ENCODE assay signal across 20 mouse cellular contexts in genomic region chr7:134527351-134527750, GRCm38 (mm10).
DNase-seq lines count a peak whose midpoint lies in the region; ATAC-seq lines count a peak whose summit lies in the region.
"Had no signal": no experiment of that assay in that cellular context is flagged by ENCODE, and none has a peak within 500 bp of the region (broad histone marks: within the 10 kb centered on the region; RNA-seq: fewer than 3 reads in every experiment).

No protein-coding gene starts in this region.

- peak; percentile 5 for DNase-seq in gastrocnemius, adult 18-20 months (ENCODE audit: low spot score)
- DNase-seq in gastrocnemius, postnatal 14 days: no peak
- peak; percentile 12 to 17 for DNase-seq in heart, postnatal 10 days
- DNase-seq in urinary bladder, postnatal 14 days (ENCODE audit: low spot score): peak; percentile 4
- no peak for DNase-seq in urinary bladder, postnatal 4 days (ENCODE audit: low spot score in 2 of 2)
- peak; percentile 33 for DNase-seq in skeletal muscle tissue, adult 2 months (ENCODE audit: low read depth, low spot score)
- no peak for DNase-seq in spleen, postnatal 10 days (ENCODE audit: low spot score in 2 of 2)
- DNase-seq: B cell, adult 2 months; cerebellum, adult 18-20 months; cerebellum, postnatal 36 days; kidney, postnatal 4 days; right cerebral cortex, postnatal 4 days had no signal

- no peaks in the 10 kb centered on the region for H3K36me3 ChIP-seq in heart, embryonic 11.5 days (ENCODE audit: control insufficient read depth, insufficient read depth, low read length)
- H3K36me3 ChIP-seq: embryonic facial prominence, embryonic 10.5 days; kidney, embryonic 15.5 days; midbrain, embryonic 10.5 days had no signal

- H3K4me1 ChIP-seq in heart, embryonic 11.5 days (ENCODE audit: control insufficient read depth, insufficient read depth, low read length): no peaks in the 10 kb centered on the region
- H3K4me1 ChIP-seq: embryonic facial prominence, embryonic 10.5 days; kidney, embryonic 15.5 days; midbrain, embryonic 10.5 days had no signal

- H3K4me2 ChIP-seq in heart, embryonic 11.5 days: no peak overlapping the region
- H3K4me2 ChIP-seq: kidney, embryonic 15.5 days had no signal

- no peak overlapping the region for H3K9ac ChIP-seq in heart, embryonic 11.5 days (ENCODE audit: low read depth, low read length)
- H3K9ac ChIP-seq: kidney, embryonic 15.5 days; liver, embryonic 14.5 days had no signal

- no peaks in the 10 kb centered on the region for H3K27me3 ChIP-seq in heart, embryonic 11.5 days (ENCODE audit: control insufficient read depth, insufficient read depth, low read length)
- H3K27me3 ChIP-seq: kidney, embryonic 15.5 days had no signal

- 77% methylated on average over 2 of the region's 2 CpGs for WGBS in heart, embryonic 11.5 days (ENCODE audit: insufficient replicate concordance)

- no peaks in the 10 kb centered on the region for H3K9me3 ChIP-seq in heart, embryonic 11.5 days (replicated peaks; ENCODE audit: control insufficient read depth, low read length)
- H3K9me3 ChIP-seq: embryonic facial prominence, embryonic 10.5 days; midbrain, embryonic 10.5 days had no signal

- intact Hi-C loops in gastrocnemius, postnatal 14 days (cut with DNase I; ENCODE audit: low total_unique reads): no loop called here
- intact Hi-C loops in heart, postnatal 10 days (cut with DNase I): no loop called here

- ATAC-seq in heart, embryonic 11.5 days (replicated peaks; ENCODE audit: insufficient number of reproducible peaks, low FRiP score, low TSS enrichment): no peak
- ATAC-seq: hindbrain, embryonic 16.5 days; intestine, embryonic 16.5 days had no signal

- no peak overlapping the region for H3K4me3 ChIP-seq in heart, embryonic 11.5 days (ENCODE audit: low read depth, low read length)
- H3K4me3 ChIP-seq: embryonic facial prominence, embryonic 10.5 days; kidney, embryonic 15.5 days; midbrain, embryonic 10.5 days had no signal

- no peak overlapping the region for H3K27ac ChIP-seq in heart, embryonic 11.5 days (ENCODE audit: low read depth, low read length)
- H3K27ac ChIP-seq: embryonic facial prominence, embryonic 10.5 days; kidney, embryonic 15.5 days; liver, embryonic 14.5 days; macrophage; midbrain, embryonic 10.5 days had no signal

Comparison
In these comparisons a context has a peak if more than half of its experiments do, and no peak if none do; other contexts are left out.
1. DNase-seq: peak in gastrocnemius, adult 18-20 months (single experiment), heart, postnatal 10 days (2 of 2), urinary bladder, postnatal 14 days (single experiment) and skeletal muscle tissue, adult 2 months (single experiment); none in gastrocnemius, postnatal 14 days (single experiment), urinary bladder, postnatal 4 days (0 of 2) and spleen, postnatal 10 days (0 of 2).